ENCODE assay signal across 10 mouse cellular contexts in the genomic region with DNA sequence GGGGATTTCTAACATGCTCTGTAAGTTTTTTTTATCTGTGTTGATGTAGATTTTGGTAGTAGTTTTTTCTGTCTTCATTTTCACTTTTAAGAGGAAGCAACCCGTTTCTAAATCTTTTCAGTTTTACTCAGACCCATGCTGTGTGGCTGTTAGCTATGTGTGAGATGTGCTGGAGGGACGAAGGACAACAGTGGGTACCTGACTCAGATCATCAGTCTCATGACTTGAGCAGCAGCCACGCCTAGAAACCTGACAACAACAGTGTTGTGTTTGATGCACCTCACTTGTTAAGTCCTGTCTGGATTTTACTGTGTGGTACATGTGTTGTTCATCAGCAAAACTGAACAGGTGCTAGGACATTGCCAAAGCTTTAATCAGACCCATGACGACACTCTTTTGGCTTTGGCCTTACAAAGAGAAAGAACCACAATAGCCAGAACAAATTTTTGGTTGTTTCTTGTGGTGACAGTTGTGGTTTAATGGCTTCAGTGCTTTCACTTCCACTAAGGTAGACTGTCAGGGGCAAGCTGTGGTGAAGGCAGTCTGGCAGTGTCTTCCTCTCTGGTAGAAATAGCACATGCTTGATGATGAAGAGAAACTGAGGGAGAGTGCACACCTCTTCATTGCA. TPM values are rescaled to one million over a fixed set of nuclear protein-coding genes. Genes with fewer than 3 reads are reported as not detected.
DNase-seq lines count a peak whose midpoint lies in the region; ATAC-seq lines count a peak whose summit lies in the region.
"Had no signal": no experiment of that assay in that cellular context is flagged by ENCODE, and none has a peak within 500 bp of the region (broad histone marks: within the 10 kb centered on the region; RNA-seq: fewer than 3 reads in every experiment).

No protein-coding gene starts in this region.

- DNase-seq in A20 (ENCODE audit: low read depth, low spot score), result peak; percentile 89
- DNase-seq in CD4-positive, CD25-positive, alpha-beta regulatory T cell, adult 2 months (ENCODE audit: low read depth, low spot score), result peak; percentile 77
- peak; percentile 72 for DNase-seq in naive thymus-derived CD4-positive, alpha-beta T cell, adult 2 months (ENCODE audit: low read depth)
- no peak for DNase-seq in kidney, adult 18-20 months
- DNase-seq in testis, postnatal 10 days (ENCODE audit: low spot score), result no peak
- no peak for DNase-seq in adrenal gland, postnatal 10 days
- DNase-seq: cerebellum, postnatal 36 days; lung, postnatal 4 days; right cerebral cortex, postnatal 4 days had no signal

- ATAC-seq in common myeloid progenitor, adult 5-6 weeks (replicated peaks; ENCODE audit: low read depth, poor library complexity, severe bottlenecking), result peak; percentile 59

RNA-seq across cellular contexts. Expression of a gene that starts 22.2 kb away (rescaled TPM):
- 14.9 and 15.4 TPM in 2 replicates for total RNA-seq in common myeloid progenitor, adult 5-6 weeks (2017)
- 10 to 100 TPM; 19.0 to 24.5 TPM for total RNA-seq in adrenal gland, postnatal 10 days (2021)

Comparison
In these comparisons a context has a peak if more than half of its experiments do, and no peak if none do; other contexts are left out.
1. DNase-seq: peak in A20 (single experiment), CD4-positive, CD25-positive, alpha-beta regulatory T cell, adult 2 months (single experiment) and naive thymus-derived CD4-positive, alpha-beta T cell, adult 2 months (single experiment); none in kidney, adult 18-20 months (single experiment), testis, postnatal 10 days (single experiment) and adrenal gland, postnatal 10 days (single experiment).